Mouse (Mus musculus): Measurements from ENCODE around the gene Kcnk3. TPM values are rescaled to one million over a fixed set of nuclear protein-coding genes. Genes with fewer than 3 reads are reported as not detected.

Kcnk3 gene
- polyA plus RNA-seq, 1 experiment = not detected

- H3K4me3 ChIP-seq (ENCODE audit: low read depth, low read length) = peak overlapping the region; percentile 54
- no peak overlapping the region for H3K9ac ChIP-seq (ENCODE audit: low read depth, poor library complexity, severe bottlenecking)
- H3K36me3 ChIP-seq (ENCODE audit: control insufficient read depth, insufficient read depth, low read length, poor library complexity, severe bottlenecking) = no peaks in the 10 kb centered on the region
- no peaks in the 10 kb centered on the region for H3K4me1 ChIP-seq (ENCODE audit: control insufficient read depth, insufficient read depth, low read length)
- peaks cover 12% of the 10 kb centered on the region for H3K27me3 ChIP-seq (ENCODE audit: control insufficient read depth, insufficient read depth, low read length, poor library complexity, severe bottlenecking)
- no peak overlapping the region for H3K27ac ChIP-seq (ENCODE audit: insufficient read depth, low read length)
- H3K9me3 ChIP-seq (replicated peaks; ENCODE audit: control insufficient read depth, insufficient read depth, low read length, poor library complexity, severe bottlenecking) = no peaks in the 10 kb centered on the region
- no peak for TF ChIP-seq POLR2A (IDR thresholded peaks at IDR 0.05; ENCODE audit: insufficient read depth, low read length)
- no peak for TF ChIP-seq EP300 (IDR thresholded peaks at IDR 0.05; ENCODE audit: insufficient read depth, low read depth, low read length)
- TF ChIP-seq CTCF (IDR thresholded peaks at IDR 0.05; ENCODE audit: low read depth, low read length) = no peak
These were observed 1.1 kb downstream of the Kcnk3 start for GRCm38 (mm10) chr5:30589069-30589468.

GRCm38 (mm10) chr5:30589546-30589945 is 1.6 kb downstream of the Kcnk3 start:
- Histone ChIP-seq H3K4me1 (ENCODE audit: control insufficient read depth, insufficient read depth, low read length) (no peaks in the 10 kb centered on the region), H3K27ac (ENCODE audit: insufficient read depth, low read length) (no peak overlapping the region), H3K9ac (ENCODE audit: low read depth, poor library complexity, severe bottlenecking) (no peak overlapping the region), H3K36me3 (ENCODE audit: control insufficient read depth, insufficient read depth, low read length, poor library complexity, severe bottlenecking) (no peaks in the 10 kb centered on the region), H3K9me3 (replicated peaks; ENCODE audit: control insufficient read depth, insufficient read depth, low read length, poor library complexity, severe bottlenecking) (no peaks in the 10 kb centered on the region), H3K27me3 (ENCODE audit: control insufficient read depth, insufficient read depth, low read length, poor library complexity, severe bottlenecking) (peaks cover 12% of the 10 kb centered on the region), H3K4me3 (ENCODE audit: low read depth, low read length) (no peak overlapping the region)
- no peak for TF ChIP-seq EP300 (IDR thresholded peaks at IDR 0.05; ENCODE audit: insufficient read depth, low read depth, low read length)
- no peak for TF ChIP-seq CTCF (IDR thresholded peaks at IDR 0.05; ENCODE audit: low read depth, low read length)
- no peak for TF ChIP-seq POLR2A (IDR thresholded peaks at IDR 0.05; ENCODE audit: insufficient read depth, low read length)

GRCm38 (mm10) chr5:30590231-30590630 is 2.3 kb downstream of the Kcnk3 start:
- H3K36me3 ChIP-seq (ENCODE audit: control insufficient read depth, insufficient read depth, low read length, poor library complexity, severe bottlenecking) = no peaks in the 10 kb centered on the region
- no peaks in the 10 kb centered on the region for H3K9me3 ChIP-seq (replicated peaks; ENCODE audit: control insufficient read depth, insufficient read depth, low read length, poor library complexity, severe bottlenecking)
- TF ChIP-seq CTCF (IDR thresholded peaks at IDR 0.05; ENCODE audit: low read depth, low read length) = no peak
- TF ChIP-seq POLR2A (IDR thresholded peaks at IDR 0.05; ENCODE audit: insufficient read depth, low read length) = no peak
- TF ChIP-seq EP300 (IDR thresholded peaks at IDR 0.05; ENCODE audit: insufficient read depth, low read depth, low read length) = no peak
- no peak overlapping the region for H3K9ac ChIP-seq (ENCODE audit: low read depth, poor library complexity, severe bottlenecking)
- no peaks in the 10 kb centered on the region for H3K4me1 ChIP-seq (ENCODE audit: control insufficient read depth, insufficient read depth, low read length)
- no peak overlapping the region for H3K4me3 ChIP-seq (ENCODE audit: low read depth, low read length)
- H3K27ac ChIP-seq (ENCODE audit: insufficient read depth, low read length) = no peak overlapping the region
- peaks cover 12% of the 10 kb centered on the region for H3K27me3 ChIP-seq (ENCODE audit: control insufficient read depth, insufficient read depth, low read length, poor library complexity, severe bottlenecking)

GRCm38 (mm10) chr5:30591205-30591731 is 3.3 kb downstream of the Kcnk3 start:
- Histone ChIP-seq H3K4me1 (ENCODE audit: control insufficient read depth, insufficient read depth, low read length) (no peaks in the 10 kb centered on the region), H3K9me3 (replicated peaks; ENCODE audit: control insufficient read depth, insufficient read depth, low read length, poor library complexity, severe bottlenecking) (no peaks in the 10 kb centered on the region), H3K27me3 (ENCODE audit: control insufficient read depth, insufficient read depth, low read length, poor library complexity, severe bottlenecking) (peaks cover 12% of the 10 kb centered on the region), H3K27ac (ENCODE audit: insufficient read depth, low read length) (no peak overlapping the region), H3K36me3 (ENCODE audit: control insufficient read depth, insufficient read depth, low read length, poor library complexity, severe bottlenecking) (no peaks in the 10 kb centered on the region), H3K9ac (ENCODE audit: low read depth, poor library complexity, severe bottlenecking) (no peak overlapping the region), H3K4me3 (ENCODE audit: low read depth, low read length) (no peak overlapping the region)
- TF ChIP-seq POLR2A (IDR thresholded peaks at IDR 0.05; ENCODE audit: insufficient read depth, low read length) (no peak), CTCF (IDR thresholded peaks at IDR 0.05; ENCODE audit: low read depth, low read length) (no peak), EP300 (IDR thresholded peaks at IDR 0.05; ENCODE audit: insufficient read depth, low read depth, low read length) (no peak)

GRCm38 (mm10) chr5:30591786-30592185 is 3.8 kb downstream of the Kcnk3 start:
- H3K36me3 ChIP-seq (ENCODE audit: control insufficient read depth, insufficient read depth, low read length, poor library complexity, severe bottlenecking) = no peaks in the 10 kb centered on the region
- no peak overlapping the region for H3K9ac ChIP-seq (ENCODE audit: low read depth, poor library complexity, severe bottlenecking)
- no peak for TF ChIP-seq POLR2A (IDR thresholded peaks at IDR 0.05; ENCODE audit: insufficient read depth, low read length)
- no peak for TF ChIP-seq CTCF (IDR thresholded peaks at IDR 0.05; ENCODE audit: low read depth, low read length)
- no peak for TF ChIP-seq EP300 (IDR thresholded peaks at IDR 0.05; ENCODE audit: insufficient read depth, low read depth, low read length)
- peaks cover 12% of the 10 kb centered on the region for H3K27me3 ChIP-seq (ENCODE audit: control insufficient read depth, insufficient read depth, low read length, poor library complexity, severe bottlenecking)
- H3K4me3 ChIP-seq (ENCODE audit: low read depth, low read length) = no peak overlapping the region
- H3K27ac ChIP-seq (ENCODE audit: insufficient read depth, low read length) = no peak overlapping the region
- H3K9me3 ChIP-seq (replicated peaks; ENCODE audit: control insufficient read depth, insufficient read depth, low read length, poor library complexity, severe bottlenecking) = no peaks in the 10 kb centered on the region
- no peaks in the 10 kb centered on the region for H3K4me1 ChIP-seq (ENCODE audit: control insufficient read depth, insufficient read depth, low read length)

GRCm38 (mm10) chr5:30592279-30592980 is 4.5 kb downstream of the Kcnk3 start:
- Histone ChIP-seq H3K36me3 (ENCODE audit: control insufficient read depth, insufficient read depth, low read length, poor library complexity, severe bottlenecking) (no peaks in the 10 kb centered on the region), H3K27me3 (ENCODE audit: control insufficient read depth, insufficient read depth, low read length, poor library complexity, severe bottlenecking) (peaks cover 12% of the 10 kb centered on the region), H3K9ac (ENCODE audit: low read depth, poor library complexity, severe bottlenecking) (no peak overlapping the region), H3K4me3 (ENCODE audit: low read depth, low read length) (no peak overlapping the region), H3K9me3 (replicated peaks; ENCODE audit: control insufficient read depth, insufficient read depth, low read length, poor library complexity, severe bottlenecking) (no peaks in the 10 kb centered on the region), H3K27ac (ENCODE audit: insufficient read depth, low read length) (no peak overlapping the region), H3K4me1 (ENCODE audit: control insufficient read depth, insufficient read depth, low read length) (no peaks in the 10 kb centered on the region)
- TF ChIP-seq CTCF (IDR thresholded peaks at IDR 0.05; ENCODE audit: low read depth, low read length) (no peak), POLR2A (IDR thresholded peaks at IDR 0.05; ENCODE audit: insufficient read depth, low read length) (no peak), EP300 (IDR thresholded peaks at IDR 0.05; ENCODE audit: insufficient read depth, low read depth, low read length) (no peak)

All from ES-Bruce4 (cell line).